Mouse (Mus musculus): ENCODE measurements at regions not wholly inside any gene's neighbourhood (a gene's known extent, or its start where the extent isn't known, plus 50 kb on each side); places are given as distances from the start of the nearest gene placed in this dataset.
"Not testable (repeated sequence)": the region's sequence is repeated elsewhere in the genome, so short reads cannot be mapped to it uniquely, and the experiment has no call there.

GRCm38 (mm10) chr12:32122915-32123314 lies 61.8 kb upstream of the Prkar2b start:
- no peak for DNase-seq (ENCODE audit: low read depth in 1 of 2, low spot score in 2 of 2)
- no peak overlapping the region; the same call in 1 of the 2 replicates for H3K4me3 ChIP-seq (ENCODE audit: extremely low read depth, insufficient read depth, insufficient read length)
- H3K27me3 ChIP-seq (ENCODE audit: control insufficient read depth, insufficient read depth, low read length): no peaks in the 10 kb centered on the region
- no peaks in the 10 kb centered on the region for H3K4me1 ChIP-seq (ENCODE audit: control insufficient read depth, insufficient read depth, insufficient read length)
- peak overlapping the region; percentile 67 for H3K27ac ChIP-seq (ENCODE audit: insufficient read depth, low read length)
- WGBS: 80% methylated on average over 2 of the region's 2 CpGs
- TF ChIP-seq POLR2A (IDR thresholded peaks at IDR 0.05; ENCODE audit: low read depth, low read length): no peak
- TF ChIP-seq CTCF (IDR thresholded peaks at IDR 0.05; ENCODE audit: extremely low read depth, insufficient read depth, insufficient read length, insufficient replicate concordance): no peak
- H3K36me3 ChIP-seq (ENCODE audit: control insufficient read depth, insufficient read depth, low read length): no peaks in the 10 kb centered on the region

GRCm38 (mm10) chr12:32122007-32122406 lies 60.9 kb upstream of the Prkar2b start:
- DNase-seq (ENCODE audit: low read depth in 1 of 2, low spot score in 2 of 2); H3K36me3 ChIP-seq (ENCODE audit: control insufficient read depth, insufficient read depth, low read length); H3K27me3 ChIP-seq (ENCODE audit: control insufficient read depth, insufficient read depth, low read length); H3K4me1 ChIP-seq (ENCODE audit: control insufficient read depth, insufficient read depth, insufficient read length); H3K27ac ChIP-seq (ENCODE audit: insufficient read depth, low read length); H3K4me3 ChIP-seq (ENCODE audit: extremely low read depth, insufficient read depth, insufficient read length): not testable (repeated sequence)
- WGBS: 91% methylated on average over 1 of the region's 1 CpGs

- no peak for TF ChIP-seq POLR2A (IDR thresholded peaks at IDR 0.05; ENCODE audit: low read depth, low read length)
- no peak for TF ChIP-seq CTCF (IDR thresholded peaks at IDR 0.05; ENCODE audit: extremely low read depth, insufficient read depth, insufficient read length, insufficient replicate concordance)
- Histone ChIP-seq H3K36me3 (ENCODE audit: control insufficient read depth, insufficient read depth, low read length) (no peaks in the 10 kb centered on the region), H3K4me1 (ENCODE audit: control insufficient read depth, insufficient read depth, insufficient read length) (peaks cover 6% of the 10 kb centered on the region; the same call in 1 of the 2 replicates), H3K27me3 (ENCODE audit: control insufficient read depth, insufficient read depth, low read length) (no peaks in the 10 kb centered on the region), H3K4me3 (ENCODE audit: extremely low read depth, insufficient read depth, insufficient read length) (no peak overlapping the region), H3K27ac (ENCODE audit: insufficient read depth, low read length) (no peak overlapping the region)
- WGBS: 87% methylated on average over 5 of the region's 5 CpGs
- no peak for DNase-seq (ENCODE audit: low read depth in 1 of 2, low spot score in 2 of 2)
Measured at GRCm38 (mm10) chr12:32112691-32113090, 51.6 kb upstream of the Prkar2b start.

- Histone ChIP-seq H3K36me3 (ENCODE audit: control insufficient read depth, insufficient read depth, low read length) (no peaks in the 10 kb centered on the region), H3K4me3 (ENCODE audit: extremely low read depth, insufficient read depth, insufficient read length) (no peak overlapping the region), H3K27me3 (ENCODE audit: control insufficient read depth, insufficient read depth, low read length) (no peaks in the 10 kb centered on the region), H3K27ac (ENCODE audit: insufficient read depth, low read length) (0 out of 2 replicates have a peak overlapping the region, but pooled peaks have one; percentile 8), H3K4me1 (ENCODE audit: control insufficient read depth, insufficient read depth, insufficient read length) (peaks cover 6% of the 10 kb centered on the region; the same call in 1 of the 2 replicates)
- DNase-seq (ENCODE audit: low read depth in 1 of 2, low spot score in 2 of 2): no peak
- 41% methylated on average over 7 of the region's 7 CpGs for WGBS
- TF ChIP-seq POLR2A (IDR thresholded peaks at IDR 0.05; ENCODE audit: low read depth, low read length): no peak
- TF ChIP-seq CTCF (IDR thresholded peaks at IDR 0.05; ENCODE audit: extremely low read depth, insufficient read depth, insufficient read length, insufficient replicate concordance): no peak
Measured at GRCm38 (mm10) chr12:32111508-32112119, 50.5 kb upstream of the Prkar2b start.

GRCm38 (mm10) chr12:32110903-32111302 lies 49.8 kb upstream of the Prkar2b start:
- Histone ChIP-seq H3K36me3 (ENCODE audit: control insufficient read depth, insufficient read depth, low read length) (no peaks in the 10 kb centered on the region), H3K4me1 (ENCODE audit: control insufficient read depth, insufficient read depth, insufficient read length) (peaks cover 3% of the 10 kb centered on the region; the same call in 1 of the 2 replicates), H3K27me3 (ENCODE audit: control insufficient read depth, insufficient read depth, low read length) (no peaks in the 10 kb centered on the region), H3K4me3 (ENCODE audit: extremely low read depth, insufficient read depth, insufficient read length) (no peak overlapping the region), H3K27ac (ENCODE audit: insufficient read depth, low read length) (no peak overlapping the region)
- no peak for DNase-seq (ENCODE audit: low read depth in 1 of 2, low spot score in 2 of 2)
- TF ChIP-seq POLR2A (IDR thresholded peaks at IDR 0.05; ENCODE audit: low read depth, low read length) (no peak), CTCF (IDR thresholded peaks at IDR 0.05; ENCODE audit: extremely low read depth, insufficient read depth, insufficient read length, insufficient replicate concordance) (no peak)
- 28% methylated on average over 5 of the region's 5 CpGs for WGBS

All from spleen, adult 2 months (tissue).